Mouse (Mus musculus) erythroblast, embryonic 14.5 days (primary cell): ENCODE measurements around the gene Pdzrn3. TPM values are rescaled to one million over a fixed set of nuclear protein-coding genes. Genes with fewer than 3 reads are reported as not detected.

Source experiments
- H3K27me3 ChIP-seq: 2 replicates; pipeline ENCODE4 v1.6.1; 2012; ENCODE audit warnings: inconsistent platforms; ENCODE audit not compliant: control insufficient read depth
- H3K36me3 ChIP-seq: 2 replicates; pipeline ENCODE4 v1.6.1; 2012; ENCODE audit warnings: mild to moderate bottlenecking, inconsistent platforms; ENCODE audit not compliant: control insufficient read depth
- H3K4me1 ChIP-seq: 2 replicates; pipeline ENCODE4 v1.6.1; 2012; ENCODE audit warnings: inconsistent platforms; ENCODE audit not compliant: control insufficient read depth
- H3K4me3 ChIP-seq: replicated peaks from 2 replicates; pipeline ENCODE3; 2012; ENCODE audit warnings: moderate library complexity, mild to moderate bottlenecking, inconsistent platforms
- H3K9me3 ChIP-seq: 2 replicates; pipeline ENCODE4 v1.6.1; 2012; ENCODE audit warnings: low read length, inconsistent platforms, mixed read lengths; ENCODE audit not compliant: control insufficient read depth
- GATA1 ChIP-seq: IDR thresholded peaks from 2 replicates; pipeline ENCODE4 v1.6.1; 2012; ENCODE audit warnings: low read length, inconsistent platforms, mixed read lengths
- TAL1 ChIP-seq: IDR thresholded peaks from 3 replicates; pipeline ENCODE4 v1.6.1; 2012; ENCODE audit warnings: low read length, inconsistent platforms, mixed read lengths
- polyA plus RNA-seq: library from polyadenylated mRNA; stranded (reverse); fragments of >175 nt; gene quantifications from 2 replicates; pipeline ENCODE4 v1.2.3, GENCODE M21; 2012

The Pdzrn3 gene
- polyA plus RNA-seq, 1 experiment: not detected

DNA sequence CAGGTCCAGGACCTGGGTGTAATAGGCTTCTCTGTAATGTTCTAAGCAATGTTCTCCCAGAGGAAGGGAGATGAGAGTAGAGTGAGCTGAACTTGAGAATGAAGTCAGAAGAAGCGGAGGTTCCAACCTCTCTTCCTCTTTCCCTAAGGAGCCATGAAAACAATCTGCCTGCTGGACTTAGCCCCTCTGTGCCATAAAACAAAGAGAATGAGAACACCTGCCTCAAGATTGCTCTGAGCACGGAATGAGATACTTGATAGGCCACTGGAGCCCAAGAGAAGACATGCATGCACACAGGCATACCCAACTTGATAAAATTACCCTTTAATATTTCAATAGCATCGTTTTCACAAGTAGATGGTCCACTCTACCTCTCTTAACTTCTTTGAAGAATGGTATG, 133.3 kb downstream of the Pdzrn3 start:
- no peaks in the 10 kb centered on the region for H3K9me3 ChIP-seq
- no peak for TF ChIP-seq GATA1

DNA sequence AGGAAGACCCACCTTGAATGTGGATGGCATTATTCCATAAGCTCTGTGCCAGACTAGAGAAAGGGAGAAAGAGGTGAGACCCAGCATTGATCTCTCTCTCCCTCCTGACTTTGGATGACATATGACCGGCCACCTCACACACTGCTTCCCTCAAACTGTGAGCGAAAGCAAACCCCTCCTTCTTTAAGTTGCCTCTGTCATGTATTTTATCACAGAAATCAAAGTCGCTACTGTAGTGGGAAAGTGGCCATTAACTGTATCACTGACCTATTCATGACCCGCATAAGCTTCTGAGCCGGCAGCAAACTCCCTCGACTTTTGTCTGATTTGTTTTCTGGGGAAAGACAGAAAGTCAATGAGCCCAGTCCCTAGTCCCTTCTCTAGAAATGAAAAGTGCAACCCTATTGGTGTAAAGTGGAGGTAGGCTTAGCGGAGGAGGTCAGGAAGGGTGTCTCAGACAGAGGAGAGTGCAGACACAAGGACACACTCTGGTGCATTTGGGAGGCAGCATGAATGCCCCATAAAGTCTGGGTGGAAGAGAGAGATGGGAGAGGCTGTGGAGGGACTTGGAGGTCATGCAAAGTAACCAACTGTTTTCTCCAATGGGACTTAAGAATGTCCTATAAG, 134.4 kb downstream of the Pdzrn3 start:
- H3K36me3 ChIP-seq: no peaks in the 10 kb centered on the region
- H3K9me3 ChIP-seq: no peaks in the 10 kb centered on the region
- TF ChIP-seq TAL1 (no peak), GATA1 (no peak)
- H3K4me1 ChIP-seq: no peaks in the 10 kb centered on the region
- H3K4me3 ChIP-seq: no peak overlapping the region
- no peaks in the 10 kb centered on the region for H3K27me3 ChIP-seq

More for the DNA sequence above, 133.3 kb downstream of the Pdzrn3 start:
- no peaks in the 10 kb centered on the region for H3K27me3 ChIP-seq
- H3K4me1 ChIP-seq: no peaks in the 10 kb centered on the region
- no peaks in the 10 kb centered on the region for H3K36me3 ChIP-seq
- H3K4me3 ChIP-seq: no peak overlapping the region

GRCm38 (mm10) chr6:101236641-101237246, 141.0 kb downstream of the Pdzrn3 start:
- H3K9me3 ChIP-seq: no peaks in the 10 kb centered on the region
- no peak for TF ChIP-seq GATA1
- TF ChIP-seq TAL1: no peak
- H3K4me1 ChIP-seq: no peaks in the 10 kb centered on the region
- no peaks in the 10 kb centered on the region for H3K27me3 ChIP-seq
- no peak overlapping the region for H3K4me3 ChIP-seq
- H3K36me3 ChIP-seq: no peaks in the 10 kb centered on the region

- no peaks in the 10 kb centered on the region for H3K4me1 ChIP-seq
- H3K9me3 ChIP-seq: no peaks in the 10 kb centered on the region
- TF ChIP-seq GATA1: no peak
- H3K36me3 ChIP-seq: no peaks in the 10 kb centered on the region
- no peaks in the 10 kb centered on the region for H3K27me3 ChIP-seq
- H3K4me3 ChIP-seq: no peak overlapping the region
Measured at GRCm38 (mm10) chr6:101236230-101236629, 141.5 kb downstream of the Pdzrn3 start.

DNA sequence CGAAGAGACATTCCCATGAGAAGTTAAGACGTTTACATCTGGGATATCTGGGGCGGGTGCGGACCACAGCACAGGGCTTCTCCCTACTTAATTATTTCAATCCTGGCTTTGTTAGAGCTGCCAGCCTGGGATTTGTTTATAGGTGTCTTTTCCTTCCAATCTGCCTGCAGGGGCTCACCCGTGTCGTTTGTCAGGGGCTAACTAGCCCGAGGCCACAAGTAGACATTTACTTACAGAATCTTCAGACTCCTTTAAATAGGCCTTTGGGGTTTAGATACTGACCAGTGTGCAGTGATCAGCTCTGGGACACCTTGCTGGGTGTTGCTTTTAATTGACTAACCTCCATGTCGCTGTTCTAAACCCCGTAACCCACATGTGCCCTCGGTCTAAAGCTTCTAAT, 143.3 kb downstream of the Pdzrn3 start:
- no peak for TF ChIP-seq TAL1
- no peak for TF ChIP-seq GATA1

GRCm38 (mm10) chr6:101233680-101234079, 144.0 kb downstream of the Pdzrn3 start:
- TF ChIP-seq GATA1: no peak
- no peak for TF ChIP-seq TAL1
- Histone ChIP-seq H3K27me3 (no peaks in the 10 kb centered on the region), H3K9me3 (no peaks in the 10 kb centered on the region)

More for the DNA sequence above, 143.3 kb downstream of the Pdzrn3 start:
- Histone ChIP-seq H3K9me3 (no peaks in the 10 kb centered on the region), H3K27me3 (no peaks in the 10 kb centered on the region), H3K36me3 (no peaks in the 10 kb centered on the region), H3K4me3 (no peak overlapping the region), H3K4me1 (no peaks in the 10 kb centered on the region)

DNA sequence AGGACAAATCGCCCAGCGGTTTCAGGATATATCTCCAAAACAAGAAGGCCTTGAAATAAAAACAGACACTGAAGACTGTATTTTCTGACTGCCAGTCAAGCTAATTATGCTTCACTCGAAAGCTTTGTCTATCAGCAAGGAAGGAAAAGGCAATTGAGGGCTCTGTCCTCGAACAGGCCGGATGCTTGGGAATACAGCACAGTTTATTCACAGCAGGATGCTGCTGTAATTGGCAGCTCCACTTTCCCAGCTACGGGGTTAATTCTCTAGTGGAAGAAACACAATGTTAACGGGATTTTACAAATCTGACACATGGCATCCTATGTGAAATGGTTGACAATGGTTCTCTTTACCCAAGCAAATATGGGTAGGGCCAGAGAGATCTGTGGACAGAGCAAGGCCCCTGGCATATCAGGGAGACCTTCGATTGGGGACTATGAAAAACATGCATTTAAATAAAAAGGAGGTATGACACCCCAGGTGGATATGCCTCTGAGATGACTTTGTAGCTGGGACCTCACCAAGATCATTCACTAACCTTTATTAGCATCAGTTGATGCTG, 150.3 kb downstream of the Pdzrn3 start:
- H3K27me3 ChIP-seq: no peaks in the 10 kb centered on the region

More at GRCm38 (mm10) chr6:101233680-101234079, 144.0 kb downstream of the Pdzrn3 start:
- Histone ChIP-seq H3K4me3 (no peak overlapping the region), H3K4me1 (no peaks in the 10 kb centered on the region), H3K36me3 (no peaks in the 10 kb centered on the region)

GRCm38 (mm10) chr6:101220307-101220706, 157.4 kb downstream of the Pdzrn3 start:
- no peak overlapping the region for H3K4me3 ChIP-seq
- H3K9me3 ChIP-seq: no peaks in the 10 kb centered on the region
- TF ChIP-seq GATA1 (no peak), TAL1 (no peak)
- H3K27me3 ChIP-seq: no peaks in the 10 kb centered on the region
- H3K36me3 ChIP-seq: no peaks in the 10 kb centered on the region
- no peaks in the 10 kb centered on the region for H3K4me1 ChIP-seq

More for the DNA sequence above, 150.3 kb downstream of the Pdzrn3 start:
- no peaks in the 10 kb centered on the region for H3K36me3 ChIP-seq
- no peaks in the 10 kb centered on the region for H3K4me1 ChIP-seq
- H3K9me3 ChIP-seq: no peaks in the 10 kb centered on the region
- no peak overlapping the region for H3K4me3 ChIP-seq
- TF ChIP-seq GATA1 (no peak), TAL1 (no peak)

DNA sequence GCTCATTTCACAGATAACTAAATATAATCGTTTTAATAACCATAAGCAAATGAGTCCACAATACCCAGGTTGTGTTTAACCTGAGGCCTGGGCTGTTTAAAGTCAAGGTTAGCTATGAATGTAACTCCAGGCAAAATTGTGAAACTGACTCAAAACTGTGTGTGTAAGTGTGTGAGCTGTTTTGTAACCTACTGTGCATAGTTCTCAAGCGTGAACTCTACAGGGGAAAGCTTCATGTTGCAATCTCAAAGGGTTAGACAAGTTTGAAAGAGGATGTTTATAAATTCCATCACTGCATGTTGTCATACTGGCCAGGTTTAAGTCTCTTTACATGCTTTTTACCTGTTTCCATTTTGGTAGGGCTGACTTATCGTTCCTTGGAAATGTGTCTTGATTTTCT, 158.7 kb downstream of the Pdzrn3 start:
- TF ChIP-seq TAL1: no peak
- no peak for TF ChIP-seq GATA1
- no peak overlapping the region for H3K4me3 ChIP-seq
- H3K27me3 ChIP-seq: no peaks in the 10 kb centered on the region
- no peaks in the 10 kb centered on the region for H3K9me3 ChIP-seq
- no peaks in the 10 kb centered on the region for H3K36me3 ChIP-seq
- H3K4me1 ChIP-seq: no peaks in the 10 kb centered on the region
